Mouse (Mus musculus) G1E (cell line): ENCODE results near the gene Tbc1d8.

ENCODE experiments used
- CTCF ChIP-seq: IDR thresholded peaks from 2 replicates; pipeline ENCODE4 v1.5.1; 2012; ENCODE audit warnings: low read depth, low read length, inconsistent platforms, mixed read lengths
- GATA1 ChIP-seq: IDR thresholded peaks from 2 replicates; pipeline ENCODE4 v1.6.1; 2012; ENCODE audit warnings: borderline replicate concordance, low read length, inconsistent platforms, mixed read lengths
- GATA2 ChIP-seq: IDR thresholded peaks from 2 replicates; pipeline ENCODE4 v1.6.1; 2012; ENCODE audit warnings: low read depth, low read length, inconsistent platforms, borderline replicate concordance
- POLR2AphosphoS5 ChIP-seq: IDR thresholded peaks from 2 replicates; pipeline ENCODE4 v1.6.1; 2012; ENCODE audit warnings: low read depth, low read length, inconsistent platforms; ENCODE audit not compliant: insufficient replicate concordance
- TAL1 ChIP-seq: conservative IDR thresholded peaks from 2 replicates; pipeline ENCODE4 v1.6.1; 2012; ENCODE audit warnings: low read depth, low read length, inconsistent platforms, mixed read lengths

DNA sequence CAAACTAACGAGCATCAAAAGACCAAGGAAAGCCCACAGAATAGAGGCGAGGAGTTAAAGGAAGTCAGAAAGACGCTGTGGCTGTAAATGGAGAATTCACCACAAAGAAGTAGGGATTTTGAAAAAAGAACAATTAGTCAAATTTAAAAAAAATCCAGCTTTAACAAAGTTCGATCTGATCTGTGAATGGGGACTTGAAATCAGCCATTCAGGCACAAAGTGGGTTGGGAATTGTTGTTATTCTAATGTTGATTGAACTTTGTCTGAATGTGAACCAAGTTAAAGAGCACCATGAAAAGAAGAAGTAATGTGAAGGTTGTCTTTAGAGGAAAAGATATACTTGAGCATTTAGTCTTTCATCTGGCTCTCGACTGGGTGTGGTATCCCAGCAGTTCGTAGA lies 49.8 kb upstream of the Tbc1d8 start:
- TF ChIP-seq CTCF (no peak), POLR2AphosphoS5 (no peak), GATA1 (no peak), GATA2 (no peak), TAL1 (no peak)
